Mouse (Mus musculus) fat pad, adult 2 months (tissue): ENCODE measurements around the gene Tnfrsf1b.

Source experiments
- DNase-seq: peaks from one replicate; pipeline ENCODE4 v3.0.0-alpha.2; 2011; ENCODE audit warnings: low read depth, low spot score; ENCODE audit errors: extremely low read depth

The Tnfrsf1b gene

GRCm38 (mm10) chr4:145221379-145221778 is 25.3 kb downstream of the Tnfrsf1b start:
- no peak for DNase-seq

- DNase-seq, result no peak
These were observed 26.7 kb downstream of the Tnfrsf1b start for GRCm38 (mm10) chr4:145220001-145220400.

GRCm38 (mm10) chr4:145219240-145219985 is 27.3 kb downstream of the Tnfrsf1b start:
- peak; percentile 74 for DNase-seq

- peak; percentile 85 for DNase-seq
These were observed 28.8 kb downstream of the Tnfrsf1b start for GRCm38 (mm10) chr4:145217837-145218236.

- no peak for DNase-seq
These were observed 29.6 kb downstream of the Tnfrsf1b start for GRCm38 (mm10) chr4:145217046-145217445.

- DNase-seq, result no peak
These were observed 31.3 kb downstream of the Tnfrsf1b start for GRCm38 (mm10) chr4:145215396-145215795.

GRCm38 (mm10) chr4:145214786-145215174 is 31.9 kb downstream of the Tnfrsf1b start:
- no peak for DNase-seq

GRCm38 (mm10) chr4:145213999-145214785 is 32.5 kb downstream of the Tnfrsf1b start:
- no peak for DNase-seq

GRCm38 (mm10) chr4:145211076-145211475 is 35.6 kb downstream of the Tnfrsf1b start:
- no peak for DNase-seq

- DNase-seq, result no peak
These were observed 36.1 kb downstream of the Tnfrsf1b start for GRCm38 (mm10) chr4:145210564-145210963.

GRCm38 (mm10) chr4:145209690-145210088 is 37.0 kb downstream of the Tnfrsf1b start:
- no peak for DNase-seq

- no peak for DNase-seq
These were observed 37.5 kb downstream of the Tnfrsf1b start for GRCm38 (mm10) chr4:145209076-145209689.

- no peak for DNase-seq
These were observed 38.8 kb downstream of the Tnfrsf1b start for GRCm38 (mm10) chr4:145207718-145208371.

GRCm38 (mm10) chr4:145204779-145205178 is 41.9 kb downstream of the Tnfrsf1b start:
- no peak for DNase-seq

- DNase-seq, result no peak
These were observed 43.4 kb downstream of the Tnfrsf1b start for GRCm38 (mm10) chr4:145203305-145203704.

- no peak for DNase-seq
These were observed 45.2 kb downstream of the Tnfrsf1b start for GRCm38 (mm10) chr4:145201424-145201823.

- DNase-seq, result no peak
These were observed 46.5 kb downstream of the Tnfrsf1b start for GRCm38 (mm10) chr4:145199982-145200699.

- DNase-seq, result no peak
These were observed 50.1 kb downstream of the Tnfrsf1b start for GRCm38 (mm10) chr4:145196586-145196985.

- DNase-seq, result no peak
These were observed 51.5 kb downstream of the Tnfrsf1b start for GRCm38 (mm10) chr4:145195172-145195571.

GRCm38 (mm10) chr4:145194559-145195162 is 52.0 kb downstream of the Tnfrsf1b start, which contains the start of gene Vps13d:
Vps13d (minus strand) TSS chr4:145195005.
- DNase-seq, result no peak
